Mouse (Mus musculus): ENCODE data around the gene Plekha5.
"Not testable (repeated sequence)": the region's sequence is repeated elsewhere in the genome, so short reads cannot be mapped to it uniquely, and the experiment has no call there.

Gene Plekha5

GRCm38 (mm10) chr6:140535504-140535903 lies 111.7 kb downstream of the Plekha5 start:
- no peak for DNase-seq

- DNase-seq = no peak
Observed at GRCm38 (mm10) chr6:140541919-140542318, 118.1 kb downstream of the Plekha5 start.

GRCm38 (mm10) chr6:140543005-140543794 lies 119.3 kb downstream of the Plekha5 start:
- no peak for DNase-seq

- DNase-seq = no peak
Observed at GRCm38 (mm10) chr6:140546095-140546494, 122.2 kb downstream of the Plekha5 start.

- DNase-seq = no peak
Observed at GRCm38 (mm10) chr6:140546648-140547201, 122.9 kb downstream of the Plekha5 start.

GRCm38 (mm10) chr6:140547203-140547944 lies 123.5 kb downstream of the Plekha5 start:
- DNase-seq = no peak

- DNase-seq = no peak
Observed at GRCm38 (mm10) chr6:140548082-140548769, 124.4 kb downstream of the Plekha5 start.

GRCm38 (mm10) chr6:140550741-140551140 lies 126.9 kb downstream of the Plekha5 start:
- DNase-seq = no peak

- DNase-seq = peak; percentile 46
Observed at GRCm38 (mm10) chr6:140554261-140554660, 130.4 kb downstream of the Plekha5 start.

- DNase-seq = no peak
Observed at GRCm38 (mm10) chr6:140559411-140559810, 135.6 kb downstream of the Plekha5 start.

GRCm38 (mm10) chr6:140561151-140561916 lies 137.5 kb downstream of the Plekha5 start:
- no peak for DNase-seq

- DNase-seq = no peak
Observed at GRCm38 (mm10) chr6:140561917-140562590, 138.2 kb downstream of the Plekha5 start.

GRCm38 (mm10) chr6:140567199-140567598 lies 143.3 kb downstream of the Plekha5 start:
- no peak for DNase-seq

- no peak for DNase-seq
Observed at GRCm38 (mm10) chr6:140567897-140568296, 144.0 kb downstream of the Plekha5 start.

GRCm38 (mm10) chr6:140570152-140570551 lies 146.3 kb downstream of the Plekha5 start:
- no peak for DNase-seq

GRCm38 (mm10) chr6:140574943-140575342 lies 151.1 kb downstream of the Plekha5 start:
- DNase-seq = no peak

GRCm38 (mm10) chr6:140576133-140576532 lies 152.3 kb downstream of the Plekha5 start:
- DNase-seq = peak; percentile 40

- DNase-seq = no peak
Observed at GRCm38 (mm10) chr6:140576961-140577821, 153.3 kb downstream of the Plekha5 start.

- DNase-seq = no peak
Observed at GRCm38 (mm10) chr6:140577822-140578170, 153.9 kb downstream of the Plekha5 start.

GRCm38 (mm10) chr6:140578985-140579384 lies 155.1 kb downstream of the Plekha5 start:
- DNase-seq = not testable (repeated sequence)

GRCm38 (mm10) chr6:140580170-140580569 lies 156.3 kb downstream of the Plekha5 start:
- no peak for DNase-seq
